Mouse (Mus musculus) erythroblast, embryonic 14.5 days (primary cell): ENCODE results near the gene Hfe2. TPM values are rescaled to one million over a fixed set of nuclear protein-coding genes. Genes with fewer than 3 reads are reported as not detected.
"Not testable (repeated sequence)": the region's sequence is repeated elsewhere in the genome, so short reads cannot be mapped to it uniquely, and the experiment has no call there.

Source experiments
- H3K27me3 ChIP-seq: 2 replicates; pipeline ENCODE4 v1.6.1; 2012; ENCODE audit warnings: inconsistent platforms; ENCODE audit not compliant: control insufficient read depth
- H3K36me3 ChIP-seq: 2 replicates; pipeline ENCODE4 v1.6.1; 2012; ENCODE audit warnings: mild to moderate bottlenecking, inconsistent platforms; ENCODE audit not compliant: control insufficient read depth
- H3K4me1 ChIP-seq: 2 replicates; pipeline ENCODE4 v1.6.1; 2012; ENCODE audit warnings: inconsistent platforms; ENCODE audit not compliant: control insufficient read depth
- H3K4me3 ChIP-seq: replicated peaks from 2 replicates; pipeline ENCODE3; 2012; ENCODE audit warnings: moderate library complexity, mild to moderate bottlenecking, inconsistent platforms
- H3K9me3 ChIP-seq: 2 replicates; pipeline ENCODE4 v1.6.1; 2012; ENCODE audit warnings: low read length, inconsistent platforms, mixed read lengths; ENCODE audit not compliant: control insufficient read depth
- GATA1 ChIP-seq: IDR thresholded peaks from 2 replicates; pipeline ENCODE4 v1.6.1; 2012; ENCODE audit warnings: low read length, inconsistent platforms, mixed read lengths
- TAL1 ChIP-seq: IDR thresholded peaks from 3 replicates; pipeline ENCODE4 v1.6.1; 2012; ENCODE audit warnings: low read length, inconsistent platforms, mixed read lengths
- polyA plus RNA-seq: library from polyadenylated mRNA; stranded (reverse); fragments of >175 nt; gene quantifications from 2 replicates; pipeline ENCODE4 v1.2.3, GENCODE M21; 2012

The Hfe2 gene
- polyA plus RNA-seq = not detected in 2 replicates

- no peaks in the 10 kb centered on the region for H3K9me3 ChIP-seq
- H3K4me1 ChIP-seq = no peaks in the 10 kb centered on the region
- H3K27me3 ChIP-seq = peaks cover 48% of the 10 kb centered on the region
- no peak within 1 kb of the TSS for H3K4me3 ChIP-seq
- H3K36me3 ChIP-seq = no peaks in the 10 kb centered on the region
- no peak for TF ChIP-seq TAL1
- no peak for TF ChIP-seq GATA1
These were observed at the start of gene Hfe2 for GRCm38 (mm10) chr3:96524914-96525313. Hfe2 (plus strand) TSS chr3:96525172.

GRCm38 (mm10) chr3:96477084-96477483, 47.9 kb upstream of the Hfe2 start:
- Histone ChIP-seq H3K27me3 (peaks cover 65% of the 10 kb centered on the region), H3K36me3 (no peaks in the 10 kb centered on the region), H3K9me3 (peaks cover 5% of the 10 kb centered on the region; the same call in 1 of the 2 replicates), H3K4me1 (peaks cover 6% of the 10 kb centered on the region), H3K4me3 (no peak overlapping the region)
- TF ChIP-seq TAL1 = no peak
- no peak for TF ChIP-seq GATA1

GRCm38 (mm10) chr3:96477558-96477957, 47.4 kb upstream of the Hfe2 start:
- Histone ChIP-seq H3K36me3 (no peaks in the 10 kb centered on the region), H3K27me3 (peaks cover 60% of the 10 kb centered on the region), H3K9me3 (peaks cover 5% of the 10 kb centered on the region; the same call in 1 of the 2 replicates), H3K4me1 (peaks cover 6% of the 10 kb centered on the region), H3K4me3 (no peak overlapping the region)
- TF ChIP-seq TAL1 (no peak), GATA1 (no peak)

- peaks cover 5% of the 10 kb centered on the region; the same call in 1 of the 2 replicates for H3K9me3 ChIP-seq
- H3K4me3 ChIP-seq = no peak overlapping the region
- peaks cover 6% of the 10 kb centered on the region for H3K4me1 ChIP-seq
- TF ChIP-seq TAL1 (no peak), GATA1 (no peak)
- no peaks in the 10 kb centered on the region for H3K36me3 ChIP-seq
- peaks cover 43% of the 10 kb centered on the region for H3K27me3 ChIP-seq
These were observed 45.7 kb upstream of the Hfe2 start for GRCm38 (mm10) chr3:96479249-96479648.

GRCm38 (mm10) chr3:96480684-96481270, 44.2 kb upstream of the Hfe2 start:
- H3K27me3 ChIP-seq = peaks cover 33% of the 10 kb centered on the region
- TF ChIP-seq GATA1 (no peak), TAL1 (no peak)
- no peaks in the 10 kb centered on the region for H3K36me3 ChIP-seq
- no peaks in the 10 kb centered on the region for H3K9me3 ChIP-seq
- H3K4me3 ChIP-seq = no peak overlapping the region
- peaks cover 8% of the 10 kb centered on the region for H3K4me1 ChIP-seq

- no peak overlapping the region for H3K4me3 ChIP-seq
- no peak for TF ChIP-seq GATA1
- no peak for TF ChIP-seq TAL1
- H3K9me3 ChIP-seq = no peaks in the 10 kb centered on the region
- H3K4me1 ChIP-seq = peaks cover 8% of the 10 kb centered on the region
- H3K36me3 ChIP-seq = no peaks in the 10 kb centered on the region
- peaks cover 23% of the 10 kb centered on the region for H3K27me3 ChIP-seq
These were observed 43.1 kb upstream of the Hfe2 start for GRCm38 (mm10) chr3:96481856-96482255.

GRCm38 (mm10) chr3:96482451-96482850, 42.5 kb upstream of the Hfe2 start:
- TF ChIP-seq TAL1 (no peak), GATA1 (no peak)
- peaks cover 10% of the 10 kb centered on the region for H3K4me1 ChIP-seq
- H3K4me3 ChIP-seq = no peak overlapping the region
- no peaks in the 10 kb centered on the region for H3K9me3 ChIP-seq
- H3K27me3 ChIP-seq = peaks cover 19% of the 10 kb centered on the region
- H3K36me3 ChIP-seq = no peaks in the 10 kb centered on the region

- H3K4me3 ChIP-seq, H3K36me3 ChIP-seq, H3K9me3 ChIP-seq: not testable (repeated sequence)
- Histone ChIP-seq H3K4me1 (peaks cover 15% of the 10 kb centered on the region), H3K27me3 (peaks cover 13% of the 10 kb centered on the region)
These were observed 41.9 kb upstream of the Hfe2 start for GRCm38 (mm10) chr3:96483044-96483443.

GRCm38 (mm10) chr3:96483946-96484345, 41.0 kb upstream of the Hfe2 start:
- peaks cover 12% of the 10 kb centered on the region for H3K27me3 ChIP-seq
- H3K4me3 ChIP-seq = no peak overlapping the region
- H3K9me3 ChIP-seq = no peaks in the 10 kb centered on the region
- TF ChIP-seq TAL1 (no peak), GATA1 (no peak)
- no peaks in the 10 kb centered on the region for H3K36me3 ChIP-seq
- H3K4me1 ChIP-seq = peaks cover 16% of the 10 kb centered on the region

- Histone ChIP-seq H3K9me3 (no peaks in the 10 kb centered on the region), H3K36me3 (no peaks in the 10 kb centered on the region), H3K4me3 (no peak overlapping the region), H3K4me1 (peaks cover 16% of the 10 kb centered on the region), H3K27me3 (peaks cover 9% of the 10 kb centered on the region)
- TF ChIP-seq TAL1 = no peak
- TF ChIP-seq GATA1 = no peak
These were observed 40.1 kb upstream of the Hfe2 start for GRCm38 (mm10) chr3:96484921-96485320.
